Mouse (Mus musculus): ENCODE results near the gene Snapc4. TPM values are rescaled to one million over a fixed set of nuclear protein-coding genes. Genes with fewer than 3 reads are reported as not detected.

Snapc4 gene
- polyA plus RNA-seq, 1 experiment from 2014 or later: 32.8 TPM

- Histone ChIP-seq H3K27ac (ENCODE audit: low read depth) (no peak overlapping the region), H3K36me3 (ENCODE audit: insufficient read depth) (peaks cover 80% of the 10 kb centered on the region), H3K9ac (no peak overlapping the region), H3K4me1 (ENCODE audit: insufficient read depth) (no peaks in the 10 kb centered on the region), H3K4me2 (no peak overlapping the region), H3K4me3 (ENCODE audit: low read depth, low read length) (no peak overlapping the region), H3K9me3 (ENCODE audit: low read depth, low read length) (no peaks in the 10 kb centered on the region), H3K27me3 (ENCODE audit: insufficient read depth, low read length) (no peaks in the 10 kb centered on the region)
- DNase-seq (no peak), ATAC-seq (ENCODE audit: insufficient read depth) (no peak)
- WGBS: 76% methylated on average over 5 of the region's 5 CpGs
- no peak for TF ChIP-seq CTCF (IDR thresholded peaks at IDR 0.05; ENCODE audit: low read depth)
These were observed 19.8 kb upstream of the Snapc4 start for GRCm38 (mm10) chr2:26400296-26400695.

GRCm38 (mm10) chr2:26399647-26400046 is 19.2 kb upstream of the Snapc4 start:
- H3K4me2 ChIP-seq: no peak overlapping the region
- H3K9me3 ChIP-seq (ENCODE audit: low read depth, low read length): no peaks in the 10 kb centered on the region
- no peak overlapping the region for H3K9ac ChIP-seq
- DNase-seq: no peak
- no peak overlapping the region for H3K27ac ChIP-seq (ENCODE audit: low read depth)
- no peak for ATAC-seq (ENCODE audit: insufficient read depth)
- peaks cover 86% of the 10 kb centered on the region for H3K36me3 ChIP-seq (ENCODE audit: insufficient read depth)
- no peak for TF ChIP-seq CTCF (IDR thresholded peaks at IDR 0.05; ENCODE audit: low read depth)
- H3K4me1 ChIP-seq (ENCODE audit: insufficient read depth): no peaks in the 10 kb centered on the region
- no peaks in the 10 kb centered on the region for H3K27me3 ChIP-seq (ENCODE audit: insufficient read depth, low read length)
- 68% methylated on average over 5 of the region's 5 CpGs for WGBS
- H3K4me3 ChIP-seq (ENCODE audit: low read depth, low read length): no peak overlapping the region

GRCm38 (mm10) chr2:26398978-26399377 is 18.5 kb upstream of the Snapc4 start:
- Histone ChIP-seq H3K4me2 (no peak overlapping the region), H3K4me1 (ENCODE audit: insufficient read depth) (no peaks in the 10 kb centered on the region), H3K27me3 (ENCODE audit: insufficient read depth, low read length) (no peaks in the 10 kb centered on the region), H3K9ac (no peak overlapping the region), H3K36me3 (ENCODE audit: insufficient read depth) (peaks cover 93% of the 10 kb centered on the region), H3K4me3 (ENCODE audit: low read depth, low read length) (no peak overlapping the region), H3K27ac (ENCODE audit: low read depth) (no peak overlapping the region), H3K9me3 (ENCODE audit: low read depth, low read length) (no peaks in the 10 kb centered on the region)
- no peak for TF ChIP-seq CTCF (IDR thresholded peaks at IDR 0.05; ENCODE audit: low read depth)
- no peak for ATAC-seq (ENCODE audit: insufficient read depth)
- WGBS: 85% methylated on average over 8 of the region's 8 CpGs
- no peak for DNase-seq

- no peaks in the 10 kb centered on the region for H3K9me3 ChIP-seq (ENCODE audit: low read depth, low read length)
- DNase-seq: no peak
- no peak overlapping the region for H3K27ac ChIP-seq (ENCODE audit: low read depth)
- 91% methylated on average over 6 of the region's 6 CpGs for WGBS
- H3K27me3 ChIP-seq (ENCODE audit: insufficient read depth, low read length): no peaks in the 10 kb centered on the region
- H3K4me2 ChIP-seq: no peak overlapping the region
- no peak for ATAC-seq (ENCODE audit: insufficient read depth)
- peaks cover 5% of the 10 kb centered on the region; the same call in 1 of the 2 replicates for H3K4me1 ChIP-seq (ENCODE audit: insufficient read depth)
- H3K9ac ChIP-seq: no peak overlapping the region
- no peak for TF ChIP-seq CTCF (IDR thresholded peaks at IDR 0.05; ENCODE audit: low read depth)
- H3K4me3 ChIP-seq (ENCODE audit: low read depth, low read length): no peak overlapping the region
- H3K36me3 ChIP-seq (ENCODE audit: insufficient read depth): peaks cover 73% of the 10 kb centered on the region
These were observed 11.2 kb upstream of the Snapc4 start for GRCm38 (mm10) chr2:26391617-26392016.

GRCm38 (mm10) chr2:26390954-26391353 is 10.5 kb upstream of the Snapc4 start:
- Histone ChIP-seq H3K9me3 (ENCODE audit: low read depth, low read length) (no peaks in the 10 kb centered on the region), H3K4me2 (no peak overlapping the region), H3K27me3 (ENCODE audit: insufficient read depth, low read length) (no peaks in the 10 kb centered on the region), H3K9ac (no peak overlapping the region), H3K4me3 (ENCODE audit: low read depth, low read length) (peak overlapping the region; percentile 98; the same call in 1 of the 2 replicates), H3K27ac (ENCODE audit: low read depth) (no peak overlapping the region), H3K4me1 (ENCODE audit: insufficient read depth) (peaks cover 5% of the 10 kb centered on the region; the same call in 1 of the 2 replicates), H3K36me3 (ENCODE audit: insufficient read depth) (peaks cover 73% of the 10 kb centered on the region)
- ATAC-seq (ENCODE audit: insufficient read depth) (no peak), DNase-seq (no peak)
- TF ChIP-seq CTCF (IDR thresholded peaks at IDR 0.05; ENCODE audit: low read depth): no peak
- 82% methylated on average over 3 of the region's 3 CpGs for WGBS

GRCm38 (mm10) chr2:26389154-26389690 is 8.8 kb upstream of the Snapc4 start, which contains the start of the genes Entr1 and Pmpca:
TSS of gene Entr1 (minus strand) at chr2:26389316.
TSS of gene Pmpca (plus strand) at chr2:26389339.
- DNase-seq (peak; percentile 95), ATAC-seq (ENCODE audit: insufficient read depth) (peak; percentile 92)
- H3K27me3 ChIP-seq (ENCODE audit: insufficient read depth, low read length): no peaks in the 10 kb centered on the region
- under 1% methylated on average over 60 of the region's 60 CpGs for WGBS
- H3K9ac ChIP-seq: peak within 1 kb of the TSS; percentile 89
- H3K4me3 ChIP-seq (ENCODE audit: low read depth, low read length): peak within 1 kb of the TSS; percentile 98
- peaks cover 73% of the 10 kb centered on the region for H3K36me3 ChIP-seq (ENCODE audit: insufficient read depth)
- H3K4me1 ChIP-seq (ENCODE audit: insufficient read depth): peaks cover 5% of the 10 kb centered on the region; the same call in 1 of the 2 replicates
- no peak for TF ChIP-seq CTCF (IDR thresholded peaks at IDR 0.05; ENCODE audit: low read depth)
- peak within 1 kb of the TSS; percentile 94 for H3K4me2 ChIP-seq
- no peaks in the 10 kb centered on the region for H3K9me3 ChIP-seq (ENCODE audit: low read depth, low read length)
- peak within 1 kb of the TSS; percentile 58; the same call in 1 of the 2 replicates for H3K27ac ChIP-seq (ENCODE audit: low read depth)

- Histone ChIP-seq H3K36me3 (ENCODE audit: insufficient read depth) (peaks cover 73% of the 10 kb centered on the region), H3K4me1 (ENCODE audit: insufficient read depth) (peaks cover 5% of the 10 kb centered on the region; the same call in 1 of the 2 replicates), H3K27me3 (ENCODE audit: insufficient read depth, low read length) (no peaks in the 10 kb centered on the region), H3K9ac (peak overlapping the region; percentile 89), H3K4me2 (peak overlapping the region; percentile 94), H3K27ac (ENCODE audit: low read depth) (peak overlapping the region; percentile 58; the same call in 1 of the 2 replicates), H3K4me3 (ENCODE audit: low read depth, low read length) (peak overlapping the region; percentile 98), H3K9me3 (ENCODE audit: low read depth, low read length) (no peaks in the 10 kb centered on the region)
- DNase-seq (no peak), ATAC-seq (ENCODE audit: insufficient read depth) (peak; percentile 57)
- no peak for TF ChIP-seq CTCF (IDR thresholded peaks at IDR 0.05; ENCODE audit: low read depth)
- under 1% methylated on average over 43 of the region's 45 CpGs for WGBS
These were observed 8.3 kb upstream of the Snapc4 start for GRCm38 (mm10) chr2:26388682-26389153.

Data from lung, embryonic 14.5 days (tissue).